Comparison of ENCODE assay signal across 24 mouse cellular contexts in genomic region chr2:135161673-135162072, GRCm38 (mm10).
"Had no signal": no experiment of that assay in that cellular context is flagged by ENCODE, and none has a peak within 500 bp of the region (broad histone marks: within the 10 kb centered on the region; RNA-seq: fewer than 3 reads in every experiment).

No protein-coding gene starts in this region.

- H3K36me3 ChIP-seq: heart, embryonic 10.5 days; heart, embryonic 12.5 days; hindbrain, embryonic 10.5 days; hindbrain, embryonic 13.5 days; hindbrain, embryonic 15.5 days; kidney, embryonic 15.5 days; limb, embryonic 13.5 days; limb, embryonic 15.5 days had no signal

- H3K4me2 ChIP-seq: heart, embryonic 12.5 days; hindbrain, embryonic 13.5 days; hindbrain, embryonic 15.5 days; kidney, embryonic 15.5 days; limb, embryonic 13.5 days; limb, embryonic 15.5 days had no signal

- H3K4me3 ChIP-seq: gastrocnemius, adult 2 months; heart, embryonic 10.5 days; heart, embryonic 12.5 days; hindbrain, embryonic 10.5 days; hindbrain, embryonic 13.5 days; hindbrain, embryonic 15.5 days; kidney, embryonic 15.5 days; layer of hippocampus, adult 2 months; limb, embryonic 13.5 days; limb, embryonic 15.5 days had no signal

- H3K4me1 ChIP-seq: heart, embryonic 10.5 days; heart, embryonic 12.5 days; hindbrain, embryonic 10.5 days; hindbrain, embryonic 13.5 days; hindbrain, embryonic 15.5 days; kidney, embryonic 15.5 days; limb, embryonic 13.5 days; limb, embryonic 15.5 days had no signal

- ATAC-seq: hindbrain, postnatal 0 days; intestine, embryonic 16.5 days had no signal

- H3K27me3 ChIP-seq: heart, embryonic 12.5 days; hindbrain, embryonic 13.5 days; hindbrain, embryonic 15.5 days; kidney, embryonic 15.5 days; limb, embryonic 13.5 days; limb, embryonic 15.5 days had no signal

- H3K27ac ChIP-seq: gastrocnemius, adult 2 months; heart, embryonic 10.5 days; hindbrain, embryonic 10.5 days; hindbrain, embryonic 13.5 days; hindbrain, embryonic 15.5 days; hindbrain, postnatal 0 days; kidney, embryonic 15.5 days; kidney, postnatal 0 days; layer of hippocampus, adult 2 months; limb, embryonic 13.5 days; limb, embryonic 15.5 days had no signal

- H3K9ac ChIP-seq: heart, embryonic 12.5 days; hindbrain, embryonic 13.5 days; hindbrain, embryonic 15.5 days; kidney, embryonic 15.5 days; limb, embryonic 13.5 days; limb, embryonic 15.5 days had no signal

- DNase-seq: gastrocnemius, adult 2 months; gastrocnemius, postnatal 10 days; gastrocnemius, postnatal 25 days; heart, adult 18-20 months; heart, postnatal 10 days; heart, postnatal 4 days; kidney, adult 11 months; kidney, adult 9 months; kidney, postnatal 25 days; kidney, postnatal 4 days; layer of hippocampus, postnatal 36 days; left cerebral cortex, postnatal 4 days had no signal

- H3K9me3 ChIP-seq: heart, embryonic 10.5 days; heart, embryonic 12.5 days; hindbrain, embryonic 10.5 days; hindbrain, embryonic 13.5 days; hindbrain, embryonic 15.5 days; kidney, embryonic 15.5 days; limb, embryonic 13.5 days; limb, embryonic 15.5 days had no signal
